Comparison of ENCODE assay signal across 8 mouse cellular contexts in genomic region chr17:74716643-74717042, GRCm38 (mm10). TPM values are rescaled to one million over a fixed set of nuclear protein-coding genes. Genes with fewer than 3 reads are reported as not detected.
DNase-seq lines count a peak whose midpoint lies in the region; ATAC-seq and TF ChIP-seq lines count a peak whose summit lies in the region.

No protein-coding gene starts in this region.

- ATAC-seq in lung, embryonic 14.5 days (ENCODE audit: insufficient read depth) = no peak
- ATAC-seq in embryonic facial prominence, embryonic 15.5 days (ENCODE audit: insufficient number of reproducible peaks, low FRiP score, low TSS enrichment, low read depth) = no peak
- no peak for ATAC-seq in limb, embryonic 11.5 days (ENCODE audit: insufficient number of reproducible peaks, low FRiP score, low TSS enrichment, low read depth)
- no peak for ATAC-seq in neural tube, embryonic 14.5 days (ENCODE audit: low read depth)

- WGBS in lung, embryonic 14.5 days = 51% methylated on average over 3 of the region's 3 CpGs
- 38% methylated on average over 3 of the region's 3 CpGs for WGBS in embryonic facial prominence, embryonic 15.5 days
- WGBS in limb, embryonic 11.5 days = 65% methylated on average over 3 of the region's 3 CpGs
- 66% methylated on average over 3 of the region's 3 CpGs for WGBS in neural tube, embryonic 14.5 days

- no peak overlapping the region for H3K9ac ChIP-seq in lung, embryonic 14.5 days
- H3K9ac ChIP-seq in embryonic facial prominence, embryonic 15.5 days = no peak overlapping the region
- H3K9ac ChIP-seq in limb, embryonic 11.5 days (ENCODE audit: low read length) = no peak overlapping the region
- no peak overlapping the region; the same call in 1 of the 2 replicates for H3K9ac ChIP-seq in neural tube, embryonic 14.5 days (replicated peaks; ENCODE audit: low read depth, low read length)

- no peak overlapping the region for H3K27ac ChIP-seq in lung, embryonic 14.5 days (ENCODE audit: low read depth)
- peak overlapping the region; percentile 31 for H3K27ac ChIP-seq in embryonic facial prominence, embryonic 15.5 days (replicated peaks)
- no peak overlapping the region for H3K27ac ChIP-seq in limb, embryonic 11.5 days (replicated peaks; ENCODE audit: low read depth, low read length)
- H3K27ac ChIP-seq in neural tube, embryonic 14.5 days (ENCODE audit: low read depth, low read length) = no peak overlapping the region

- peak overlapping the region; percentile 85 for H3K4me2 ChIP-seq in lung, embryonic 14.5 days
- H3K4me2 ChIP-seq in embryonic facial prominence, embryonic 15.5 days (replicated peaks) = peak overlapping the region; percentile 83; the same call in 1 of the 2 replicates
- peak overlapping the region; percentile 71; the same call in 1 of the 2 replicates for H3K4me2 ChIP-seq in limb, embryonic 11.5 days (ENCODE audit: low read depth, severe bottlenecking)
- H3K4me2 ChIP-seq in neural tube, embryonic 14.5 days (ENCODE audit: low read depth, low read length) = 0 out of 2 replicates have a peak overlapping the region, but pooled peaks have one; percentile 80

- H3K36me3 ChIP-seq in lung, embryonic 14.5 days (ENCODE audit: insufficient read depth) = peaks cover 5% of the 10 kb centered on the region; the same call in 1 of the 2 replicates
- H3K36me3 ChIP-seq in embryonic facial prominence, embryonic 15.5 days = 0 out of 2 replicates have a peak, but pooled peaks cover 7% of the 10 kb centered on the region
- no peaks in the 10 kb centered on the region for H3K36me3 ChIP-seq in limb, embryonic 11.5 days (ENCODE audit: control insufficient read depth, insufficient read depth, low read length)
- H3K36me3 ChIP-seq in neural tube, embryonic 14.5 days (ENCODE audit: control insufficient read depth, insufficient read depth, low read length) = no peaks in the 10 kb centered on the region

- 0 out of 2 replicates have a peak, but pooled peaks cover 4% of the 10 kb centered on the region for H3K4me1 ChIP-seq in lung, embryonic 14.5 days (ENCODE audit: insufficient read depth)
- peaks cover 16% of the 10 kb centered on the region for H3K4me1 ChIP-seq in embryonic facial prominence, embryonic 15.5 days
- no peaks in the 10 kb centered on the region for H3K4me1 ChIP-seq in limb, embryonic 11.5 days (ENCODE audit: control insufficient read depth, insufficient read depth, low read length)
- peaks cover 8% of the 10 kb centered on the region; the same call in 1 of the 2 replicates for H3K4me1 ChIP-seq in neural tube, embryonic 14.5 days (ENCODE audit: control insufficient read depth, insufficient read depth, low read length)

- TF ChIP-seq CTCF in lung, embryonic 14.5 days (IDR thresholded peaks at IDR 0.05; ENCODE audit: low read depth) = no peak

- no peaks in the 10 kb centered on the region for H3K9me3 ChIP-seq in lung, embryonic 14.5 days (ENCODE audit: low read depth, low read length)
- no peaks in the 10 kb centered on the region for H3K9me3 ChIP-seq in embryonic facial prominence, embryonic 15.5 days (replicated peaks)
- H3K9me3 ChIP-seq in limb, embryonic 11.5 days (ENCODE audit: control insufficient read depth, low read length) = no peaks in the 10 kb centered on the region
- H3K9me3 ChIP-seq in neural tube, embryonic 14.5 days (ENCODE audit: control insufficient read depth, low read length) = no peaks in the 10 kb centered on the region

- H3K4me3 ChIP-seq in lung, embryonic 14.5 days (ENCODE audit: low read depth, low read length) = peak overlapping the region; percentile 84
- H3K4me3 ChIP-seq in embryonic facial prominence, embryonic 15.5 days (replicated peaks) = peak overlapping the region; percentile 69; the same call in 1 of the 2 replicates
- no peak overlapping the region; the same call in 1 of the 2 replicates for H3K4me3 ChIP-seq in limb, embryonic 11.5 days (ENCODE audit: low read depth, low read length)
- H3K4me3 ChIP-seq in neural tube, embryonic 14.5 days (ENCODE audit: low read depth, low read length) = no peak overlapping the region

- no peak for DNase-seq in lung, embryonic 14.5 days
- DNase-seq in lung, postnatal 36 days = no peak
- DNase-seq in limb, embryonic 11.5 days (ENCODE audit: low spot score) = no peak
- DNase-seq in layer of hippocampus, adult 11-12 months (ENCODE audit: low spot score) = no peak
- no peak for DNase-seq in cerebellum, postnatal 14 days
- DNase-seq in urinary bladder, postnatal 36 days (ENCODE audit: low spot score in 2 of 2) = no peak

- H3K27me3 ChIP-seq in lung, embryonic 14.5 days (ENCODE audit: insufficient read depth, low read length) = no peaks in the 10 kb centered on the region
- no peaks in the 10 kb centered on the region for H3K27me3 ChIP-seq in embryonic facial prominence, embryonic 15.5 days
- no peaks in the 10 kb centered on the region for H3K27me3 ChIP-seq in limb, embryonic 11.5 days (ENCODE audit: control insufficient read depth, insufficient read depth, low read length)
- no peaks in the 10 kb centered on the region for H3K27me3 ChIP-seq in neural tube, embryonic 14.5 days (ENCODE audit: control insufficient read depth, insufficient read depth, low read length)

RNA-seq across cellular contexts. Expression of gene Ttc27, which starts 0.9 kb away (rescaled TPM):
- 25.6 and 26.2 TPM in 2 replicates for polyA plus RNA-seq in lung, embryonic 14.5 days (2014; fragmentation: Nextera tagmentation; extraction: Ambion mirVana)
- polyA plus RNA-seq in embryonic facial prominence, embryonic 15.5 days (2015; fragmentation: Nextera tagmentation; extraction: Ambion mirVana) = 18.2 and 21.6 TPM in 2 replicates
- polyA plus RNA-seq in limb, embryonic 11.5 days (2014; fragmentation: Nextera tagmentation; extraction: Ambion mirVana) = 29.6 and 31.0 TPM in 2 replicates
- 17.7 and 18.5 TPM in 2 replicates for polyA plus RNA-seq in neural tube, embryonic 14.5 days (2014; fragmentation: Nextera tagmentation; extraction: Ambion mirVana)

Comparison
In these comparisons a context has a peak if more than half of its experiments do, and no peak if none do; other contexts are left out.
1. H3K4me3 ChIP-seq: peak in lung, embryonic 14.5 days (single experiment) and embryonic facial prominence, embryonic 15.5 days (single experiment); none in limb, embryonic 11.5 days (single experiment) and neural tube, embryonic 14.5 days (single experiment).
2. Peak in every context shown above with its lines, with median percentiles within 50 percentile points of each other: H3K4me2 ChIP-seq.